ENCODE assay signal across 11 mouse cellular contexts in the genomic region with DNA sequence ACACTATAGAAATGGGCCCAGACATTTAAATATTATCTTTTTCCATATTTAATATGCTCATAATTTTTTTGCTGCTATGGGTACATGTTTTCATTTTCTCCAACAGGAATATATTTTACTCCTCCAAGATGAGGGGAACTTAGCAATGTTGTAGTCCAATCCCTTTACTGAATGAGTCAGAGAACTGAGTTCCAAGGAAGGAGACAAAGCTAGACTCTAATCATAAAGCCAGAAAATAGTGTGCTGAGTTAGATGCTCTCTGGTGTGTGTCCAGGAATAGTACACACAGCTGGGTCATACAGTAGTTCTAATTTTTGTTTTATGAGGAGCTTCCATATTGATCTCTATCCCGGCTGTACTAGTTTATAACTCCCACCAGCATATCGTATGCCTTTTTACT. TPM values are rescaled to one million over a fixed set of nuclear protein-coding genes. Genes with fewer than 3 reads are reported as not detected.
"Had no signal": no experiment of that assay in that cellular context is flagged by ENCODE, and none has a peak within 500 bp of the region (broad histone marks: within the 10 kb centered on the region; RNA-seq: fewer than 3 reads in every experiment).

No protein-coding gene starts in this region.

- H3K27ac ChIP-seq: neural tube, embryonic 13.5 days; neural tube, embryonic 15.5 days; stomach, embryonic 15.5 days; stomach, postnatal 0 days had no signal

- DNase-seq: right cerebral cortex, adult 18-20 months; right cerebral cortex, postnatal 14 days; right cerebral cortex, postnatal 25 days; right cerebral cortex, postnatal 4 days; spleen, adult 18-20 months; thymus, adult 18-20 months had no signal

- H3K4me3 ChIP-seq: neural tube, embryonic 13.5 days; neural tube, embryonic 15.5 days; stomach, embryonic 15.5 days had no signal

RNA-seq across cellular contexts. Expression of a gene that starts 9.3 kb away (rescaled TPM):
- total RNA-seq: neutrophil, adult 5-6 weeks had no signal

RNA-seq across cellular contexts. Expression of a gene that starts 55.4 kb away (rescaled TPM):
- total RNA-seq: neutrophil, adult 5-6 weeks had no signal
